Mouse (Mus musculus): ENCODE data around the gene Gm10577.

The Gm10577 gene

GRCm38 (mm10) chr4:100994442-100995255, 25.8 kb downstream of the Gm10577 start:
- DNase-seq: peak in 1 of 2 experiments; percentile 34

GRCm38 (mm10) chr4:100992086-100992485, 28.4 kb downstream of the Gm10577 start:
- no peak for DNase-seq

GRCm38 (mm10) chr4:100990996-100991395, 29.5 kb downstream of the Gm10577 start:
- peak; percentile 68 to 80 for DNase-seq

GRCm38 (mm10) chr4:100988231-100988799, 32.2 kb downstream of the Gm10577 start:
- DNase-seq: peak; percentile 58 to 73

GRCm38 (mm10) chr4:100987187-100987586, 33.3 kb downstream of the Gm10577 start:
- DNase-seq: no peak

- DNase-seq: peak; percentile 23 to 46
These were observed 43.0 kb downstream of the Gm10577 start for GRCm38 (mm10) chr4:100977522-100977921.

GRCm38 (mm10) chr4:100974455-100975035, 46.0 kb downstream of the Gm10577 start:
- DNase-seq: peak in 1 of 2 experiments; percentile 30

GRCm38 (mm10) chr4:100973641-100974454, 46.6 kb downstream of the Gm10577 start:
- DNase-seq: peak; percentile 21 to 53
